Mouse (Mus musculus) forebrain, embryonic 11.5 days (tissue): Measurements from ENCODE around the gene Fam216a. TPM values are rescaled to one million over a fixed set of nuclear protein-coding genes. Genes with fewer than 3 reads are reported as not detected.

Source experiments
- ATAC-seq: fragments of 200-750 bp; cut with Nextera tagmentation; replicated peaks from 2 replicates; pipeline ENCODE4 v1.8.0; 2017; ENCODE audit warnings: moderate TSS enrichment; ENCODE audit not compliant: low FRiP score
- DNase-seq: peaks from one replicate; pipeline ENCODE4 v3.0.0-alpha.2; 2017; ENCODE audit warnings: low spot score
- H3K27ac ChIP-seq: fragments of 300-500 bp; sonication (generic); 2 replicates; pipeline ENCODE4 v1.5.1; 2014; ENCODE audit warnings: low read depth, low read length
- H3K27me3 ChIP-seq: fragments of 300-500 bp; sonication (generic); 2 replicates; pipeline ENCODE4 v1.6.1; 2014; ENCODE audit warnings: mild to moderate bottlenecking, low read length, mixed read lengths; ENCODE audit not compliant: control insufficient read depth, insufficient read depth
- H3K36me3 ChIP-seq: fragments of 300-500 bp; sonication (generic); 2 replicates; pipeline ENCODE4 v1.6.1; 2014; ENCODE audit warnings: mild to moderate bottlenecking, low read length, moderate library complexity, mixed read lengths; ENCODE audit not compliant: control insufficient read depth, insufficient read depth
- H3K4me1 ChIP-seq: fragments of 300-500 bp; sonication (generic); replicated peaks from 2 replicates; pipeline ENCODE4 v1.6.1; 2014; ENCODE audit warnings: low read length, mixed read lengths; ENCODE audit not compliant: control insufficient read depth, insufficient read depth
- H3K4me2 ChIP-seq: fragments of 300-500 bp; sonication (generic); 2 replicates; pipeline ENCODE4 v1.6.1; 2014; ENCODE audit warnings: low read depth, mild to moderate bottlenecking, low read length, moderate library complexity, mixed read lengths; ENCODE audit not compliant: severe bottlenecking
- H3K4me3 ChIP-seq: fragments of 300-500 bp; sonication (generic); 2 replicates; pipeline ENCODE4 v1.5.1; 2014; ENCODE audit warnings: low read depth, low read length
- H3K9ac ChIP-seq: fragments of 300-500 bp; sonication (generic); 2 replicates; pipeline ENCODE4 v1.6.1; 2014; ENCODE audit warnings: low read length
- H3K9me3 ChIP-seq: fragments of 300-500 bp; sonication (generic); 2 replicates; pipeline ENCODE4 v1.6.1; 2016; ENCODE audit warnings: low read length, mixed read lengths; ENCODE audit not compliant: control insufficient read depth
- WGBS: fragments of 180-500 bp; shearing (Covaris S2); extraction: QIAGEN DNeasy Blood & Tissue Kit; methylation state at CpG from one replicate; pipeline ENCODE4 v1.1.7; 2014; 5-methylcytosine and 5-hydroxymethylcytosine counted together
- polyA plus RNA-seq: library from polyadenylated mRNA; unstranded; fragments of >200 nt; fragmentation: Nextera tagmentation; extraction: Ambion mirVana; gene quantifications from 2 replicates; pipeline ENCODE4 v1.2.1, GENCODE M21; 2014

Fam216a gene
- polyA plus RNA-seq, 1 experiment from 2014 or later, result 110 TPM

- ATAC-seq, result no peak
- Histone ChIP-seq H3K9ac (no peak overlapping the region), H3K27ac (no peak overlapping the region), H3K36me3 (peaks cover 5% of the 10 kb centered on the region; the same call in 1 of the 2 replicates), H3K4me3 (no peak overlapping the region), H3K4me1 (0 out of 2 replicates have a peak, but pooled peaks cover 3% of the 10 kb centered on the region), H3K27me3 (no peaks in the 10 kb centered on the region), H3K9me3 (no peaks in the 10 kb centered on the region), H3K4me2 (no peak overlapping the region)
- WGBS, result 44% methylated on average over 2 of the region's 2 CpGs
- DNase-seq, result peak; percentile 86
These were observed 21.7 kb upstream of the Fam216a start for GRCm38 (mm10) chr5:122393887-122394286.

GRCm38 (mm10) chr5:122392227-122393004, 20.3 kb upstream of the Fam216a start:
- H3K4me1 ChIP-seq, result 0 out of 2 replicates have a peak, but pooled peaks cover 3% of the 10 kb centered on the region
- H3K27ac ChIP-seq, result no peak overlapping the region
- peak overlapping the region; percentile 88 for H3K4me3 ChIP-seq
- DNase-seq (no peak), ATAC-seq (no peak)
- peaks cover 5% of the 10 kb centered on the region; the same call in 1 of the 2 replicates for H3K36me3 ChIP-seq
- H3K4me2 ChIP-seq, result peak overlapping the region; percentile 83
- 18% methylated on average over 19 of the region's 19 CpGs for WGBS
- peak overlapping the region; percentile 80 for H3K9ac ChIP-seq
- H3K9me3 ChIP-seq, result no peaks in the 10 kb centered on the region
- H3K27me3 ChIP-seq, result no peaks in the 10 kb centered on the region

GRCm38 (mm10) chr5:122391786-122392180, 19.6 kb upstream of the Fam216a start, which contains the start of gene Arpc3:
Arpc3 (plus strand) TSS chr5:122391878.
- H3K27me3 ChIP-seq, result no peaks in the 10 kb centered on the region
- WGBS, result 0% methylated on average over 39 of the region's 39 CpGs
- H3K27ac ChIP-seq, result no peak within 1 kb of the TSS

GRCm38 (mm10) chr5:122391178-122391785, 19.1 kb upstream of the Fam216a start:
- DNase-seq (no peak), ATAC-seq (peak; percentile 5; the same call in 1 of the 2 replicates)
- Histone ChIP-seq H3K36me3 (no peaks in the 10 kb centered on the region), H3K4me3 (peak overlapping the region; percentile 88; the same call in 1 of the 2 replicates), H3K9ac (no peak overlapping the region; the same call in 1 of the 2 replicates), H3K9me3 (no peaks in the 10 kb centered on the region), H3K27ac (no peak overlapping the region), H3K4me2 (peak overlapping the region; percentile 16; the same call in 1 of the 2 replicates), H3K27me3 (no peaks in the 10 kb centered on the region), H3K4me1 (0 out of 2 replicates have a peak, but pooled peaks cover 3% of the 10 kb centered on the region)
- WGBS, result 55% methylated on average over 15 of the region's 16 CpGs

More at GRCm38 (mm10) chr5:122391786-122392180, 19.6 kb upstream of the Fam216a start, which contains the start of gene Arpc3:
- ATAC-seq (peak; percentile 86), DNase-seq (peak; percentile 95)
- Histone ChIP-seq H3K9ac (peak within 1 kb of the TSS; percentile 80), H3K4me2 (peak within 1 kb of the TSS; percentile 83), H3K9me3 (no peaks in the 10 kb centered on the region), H3K4me1 (0 out of 2 replicates have a peak, but pooled peaks cover 3% of the 10 kb centered on the region), H3K4me3 (peak within 1 kb of the TSS; percentile 88), H3K36me3 (peaks cover 2% of the 10 kb centered on the region; the same call in 1 of the 2 replicates)

GRCm38 (mm10) chr5:122390671-122391070, 18.5 kb upstream of the Fam216a start:
- Histone ChIP-seq H3K27me3 (no peaks in the 10 kb centered on the region), H3K4me2 (no peak overlapping the region), H3K27ac (no peak overlapping the region), H3K4me1 (0 out of 2 replicates have a peak, but pooled peaks cover 3% of the 10 kb centered on the region), H3K4me3 (no peak overlapping the region), H3K9ac (no peak overlapping the region), H3K36me3 (no peaks in the 10 kb centered on the region), H3K9me3 (no peaks in the 10 kb centered on the region)
- ATAC-seq, result no peak
- no peak for DNase-seq

- Histone ChIP-seq H3K9me3 (no peaks in the 10 kb centered on the region), H3K9ac (no peak overlapping the region), H3K36me3 (no peaks in the 10 kb centered on the region), H3K27me3 (no peaks in the 10 kb centered on the region), H3K27ac (no peak overlapping the region), H3K4me3 (no peak overlapping the region), H3K4me1 (0 out of 2 replicates have a peak, but pooled peaks cover 3% of the 10 kb centered on the region), H3K4me2 (no peak overlapping the region)
- ATAC-seq (no peak), DNase-seq (no peak)
- 93% methylated on average over 5 of the region's 5 CpGs for WGBS
These were observed 17.8 kb upstream of the Fam216a start for GRCm38 (mm10) chr5:122390006-122390405.

- Histone ChIP-seq H3K9me3 (no peaks in the 10 kb centered on the region), H3K4me2 (no peak overlapping the region), H3K27me3 (no peaks in the 10 kb centered on the region), H3K4me1 (no peaks in the 10 kb centered on the region), H3K27ac (no peak overlapping the region), H3K4me3 (no peak overlapping the region), H3K9ac (no peak overlapping the region), H3K36me3 (peaks cover 3% of the 10 kb centered on the region; the same call in 1 of the 2 replicates)
- DNase-seq (peak; percentile 85), ATAC-seq (0 out of 2 replicates have a peak, but pooled peaks have one; percentile 27)
- 62% methylated on average over 11 of the region's 11 CpGs for WGBS
These were observed 7.4 kb upstream of the Fam216a start for GRCm38 (mm10) chr5:122379374-122380155.

- ATAC-seq (no peak), DNase-seq (peak; percentile 46)
- no peaks in the 10 kb centered on the region for H3K9me3 ChIP-seq
- H3K4me1 ChIP-seq, result no peaks in the 10 kb centered on the region; the same call in 1 of the 2 replicates
- WGBS, result 97% methylated on average over 12 of the region's 12 CpGs
- no peak overlapping the region for H3K27ac ChIP-seq
- H3K4me2 ChIP-seq, result no peak overlapping the region
- no peaks in the 10 kb centered on the region for H3K27me3 ChIP-seq
- H3K36me3 ChIP-seq, result peaks cover 3% of the 10 kb centered on the region; the same call in 1 of the 2 replicates
- H3K4me3 ChIP-seq, result no peak overlapping the region
- H3K9ac ChIP-seq, result no peak overlapping the region
These were observed 6.0 kb upstream of the Fam216a start for GRCm38 (mm10) chr5:122378171-122378570.
